Mouse (Mus musculus) liver, postnatal 0 days (tissue): ENCODE data around the gene Yju2.

Source experiments
- CTCF ChIP-seq: sonication (generic); IDR thresholded peaks from 2 replicates; pipeline ENCODE4 v1.5.1; 2016; ENCODE audit warnings: antibody characterized with exemption, low read depth
- EP300 ChIP-seq: IDR thresholded peaks from 2 replicates; pipeline ENCODE4 v1.6.1; 2016; ENCODE audit warnings: antibody characterized with exemption, low read depth, mild to moderate bottlenecking

DNA sequence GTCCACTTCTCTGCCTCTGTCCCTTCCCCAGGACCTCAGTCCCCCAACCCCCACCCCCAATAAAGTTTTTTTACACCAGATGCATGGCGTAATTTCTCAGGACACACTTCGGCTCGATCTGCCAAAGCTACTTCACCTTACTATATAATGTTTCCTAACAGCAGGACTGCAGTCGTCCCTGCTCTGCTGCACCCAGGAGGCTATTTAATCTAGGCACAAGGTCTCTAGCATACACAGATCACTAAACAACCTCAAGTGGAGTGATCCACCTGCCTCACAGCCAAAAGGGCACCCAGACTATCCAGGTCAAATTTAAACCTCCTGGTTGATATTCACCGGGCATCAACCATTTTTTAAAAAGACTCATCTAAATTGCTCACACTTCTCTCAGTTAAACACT lies 13.2 kb upstream of the Yju2 start:
- TF ChIP-seq CTCF (no peak), EP300 (no peak)
